Mouse (Mus musculus): ENCODE results near the gene Stab2. TPM values are rescaled to one million over a fixed set of nuclear protein-coding genes. Genes with fewer than 3 reads are reported as not detected.

Gene Stab2
- polyA plus RNA-seq, 1 experiment, result 0.05 TPM

GRCm38 (mm10) chr10:87041265-87041664, 33.4 kb upstream of the Stab2 start:
- Histone ChIP-seq H3ac (ENCODE audit: control insufficient read depth, insufficient read length, low read depth) (no peak overlapping the region), H3K79me2 (ENCODE audit: control insufficient read depth, insufficient read depth) (no peaks in the 10 kb centered on the region), H3K79me3 (ENCODE audit: low read depth) (no peaks in the 10 kb centered on the region), H3K27me3 (ENCODE audit: control insufficient read depth, insufficient read depth, insufficient read length) (peaks cover 3% of the 10 kb centered on the region), H3K4me3 (ENCODE audit: insufficient read depth, poor library complexity, severe bottlenecking) (no peak overlapping the region), H3K36me3 (ENCODE audit: control insufficient read depth, insufficient read depth) (no peaks in the 10 kb centered on the region)
- no peak for TF ChIP-seq CEBPB (IDR thresholded peaks at IDR 0.05; ENCODE audit: low read depth)
- no peak for TF ChIP-seq FOSL1 (IDR thresholded peaks at IDR 0.05; ENCODE audit: insufficient read depth, low read length, poor library complexity, severe bottlenecking)
- no peak for TF ChIP-seq USF1 (IDR thresholded peaks at IDR 0.05; ENCODE audit: low read depth)
- TF ChIP-seq CTCF (IDR thresholded peaks at IDR 0.05; ENCODE audit: control insufficient read depth, insufficient read depth, insufficient read length), result no peak
- TF ChIP-seq MAX (IDR thresholded peaks at IDR 0.05), result no peak
- TF ChIP-seq MYOD1 (IDR thresholded peaks at IDR 0.05; ENCODE audit: control insufficient read depth, insufficient read length, low read depth), result no peak
- TF ChIP-seq MYOG (IDR thresholded peaks at IDR 0.05; ENCODE audit: control insufficient read depth, extremely low read depth, insufficient read length), result no peak

DNA sequence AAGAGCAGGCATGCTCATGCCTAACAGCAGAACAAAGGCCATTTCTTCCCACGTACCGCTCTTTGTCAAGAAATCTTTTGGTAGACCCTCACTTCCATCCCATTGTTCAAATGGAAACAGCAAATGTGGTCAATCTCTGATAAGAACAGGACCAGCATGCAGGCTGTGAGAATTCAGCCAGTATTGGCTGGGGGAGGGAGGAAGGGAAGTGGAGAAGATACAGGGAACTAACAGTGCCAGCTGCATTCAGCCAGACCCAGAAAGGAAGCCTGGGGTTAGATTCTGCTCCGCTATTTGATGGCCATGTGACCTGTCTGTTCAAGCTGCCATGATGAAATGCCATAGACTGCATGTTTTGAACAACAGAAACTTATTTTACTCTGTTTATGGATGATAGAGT, 32.0 kb upstream of the Stab2 start:
- H3K79me2 ChIP-seq (ENCODE audit: control insufficient read depth, insufficient read depth), result no peaks in the 10 kb centered on the region
- TF ChIP-seq FOSL1 (IDR thresholded peaks at IDR 0.05; ENCODE audit: insufficient read depth, low read length, poor library complexity, severe bottlenecking) (no peak), USF1 (IDR thresholded peaks at IDR 0.05; ENCODE audit: low read depth) (no peak), CTCF (IDR thresholded peaks at IDR 0.05; ENCODE audit: control insufficient read depth, insufficient read depth, insufficient read length) (no peak), CEBPB (IDR thresholded peaks at IDR 0.05; ENCODE audit: low read depth) (no peak), MYOG (IDR thresholded peaks at IDR 0.05; ENCODE audit: control insufficient read depth, extremely low read depth, insufficient read length) (no peak), MYOD1 (IDR thresholded peaks at IDR 0.05; ENCODE audit: control insufficient read depth, insufficient read length, low read depth) (no peak), MAX (IDR thresholded peaks at IDR 0.05) (no peak)
- H3ac ChIP-seq (ENCODE audit: control insufficient read depth, insufficient read length, low read depth), result no peak overlapping the region
- no peak overlapping the region for H3K4me3 ChIP-seq (ENCODE audit: insufficient read depth, poor library complexity, severe bottlenecking)
- no peaks in the 10 kb centered on the region for H3K36me3 ChIP-seq (ENCODE audit: control insufficient read depth, insufficient read depth)
- peaks cover 5% of the 10 kb centered on the region for H3K27me3 ChIP-seq (ENCODE audit: control insufficient read depth, insufficient read depth, insufficient read length)
- no peaks in the 10 kb centered on the region for H3K79me3 ChIP-seq (ENCODE audit: low read depth)

GRCm38 (mm10) chr10:87039340-87039739, 31.5 kb upstream of the Stab2 start:
- H3K27me3 ChIP-seq (ENCODE audit: control insufficient read depth, insufficient read depth, insufficient read length), result peaks cover 5% of the 10 kb centered on the region

DNA sequence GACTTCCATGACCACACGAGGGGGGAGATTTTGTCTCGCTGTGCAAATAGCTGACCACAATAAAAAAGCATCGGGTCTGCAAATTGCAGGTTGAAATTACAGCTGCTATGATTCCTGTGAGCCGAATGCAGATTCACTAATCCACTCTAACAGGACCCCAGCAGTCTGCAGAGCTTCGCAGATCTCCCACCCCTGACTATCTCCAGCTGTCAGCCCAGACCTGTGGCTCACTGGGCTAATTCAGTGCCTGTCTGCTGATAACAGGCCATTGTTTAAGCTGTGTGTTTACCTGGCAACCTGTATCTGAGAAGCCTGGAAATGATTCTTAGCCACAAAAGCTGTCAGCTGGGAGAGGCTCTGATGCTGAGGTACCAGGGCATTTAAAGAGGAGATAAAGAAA, 29.2 kb upstream of the Stab2 start:
- H3K4me3 ChIP-seq (ENCODE audit: insufficient read depth, poor library complexity, severe bottlenecking), result no peak overlapping the region
- no peaks in the 10 kb centered on the region for H3K79me3 ChIP-seq (ENCODE audit: low read depth)
- no peaks in the 10 kb centered on the region for H3K36me3 ChIP-seq (ENCODE audit: control insufficient read depth, insufficient read depth)
- TF ChIP-seq USF1 (IDR thresholded peaks at IDR 0.05; ENCODE audit: low read depth) (no peak), MYOG (IDR thresholded peaks at IDR 0.05; ENCODE audit: control insufficient read depth, extremely low read depth, insufficient read length) (no peak), MYOD1 (IDR thresholded peaks at IDR 0.05; ENCODE audit: control insufficient read depth, insufficient read length, low read depth) (no peak), CEBPB (IDR thresholded peaks at IDR 0.05; ENCODE audit: low read depth) (no peak), CTCF (IDR thresholded peaks at IDR 0.05; ENCODE audit: control insufficient read depth, insufficient read depth, insufficient read length) (no peak), FOSL1 (IDR thresholded peaks at IDR 0.05; ENCODE audit: insufficient read depth, low read length, poor library complexity, severe bottlenecking) (no peak), MAX (IDR thresholded peaks at IDR 0.05) (no peak)
- no peak overlapping the region for H3ac ChIP-seq (ENCODE audit: control insufficient read depth, insufficient read length, low read depth)
- no peaks in the 10 kb centered on the region for H3K79me2 ChIP-seq (ENCODE audit: control insufficient read depth, insufficient read depth)
- peaks cover 8% of the 10 kb centered on the region for H3K27me3 ChIP-seq (ENCODE audit: control insufficient read depth, insufficient read depth, insufficient read length)

More at GRCm38 (mm10) chr10:87039340-87039739, 31.5 kb upstream of the Stab2 start:
- Histone ChIP-seq H3K79me2 (ENCODE audit: control insufficient read depth, insufficient read depth) (no peaks in the 10 kb centered on the region), H3ac (ENCODE audit: control insufficient read depth, insufficient read length, low read depth) (no peak overlapping the region), H3K79me3 (ENCODE audit: low read depth) (no peaks in the 10 kb centered on the region), H3K36me3 (ENCODE audit: control insufficient read depth, insufficient read depth) (no peaks in the 10 kb centered on the region), H3K4me3 (ENCODE audit: insufficient read depth, poor library complexity, severe bottlenecking) (no peak overlapping the region)
- TF ChIP-seq MAX (IDR thresholded peaks at IDR 0.05) (no peak), MYOD1 (IDR thresholded peaks at IDR 0.05; ENCODE audit: control insufficient read depth, insufficient read length, low read depth) (no peak), FOSL1 (IDR thresholded peaks at IDR 0.05; ENCODE audit: insufficient read depth, low read length, poor library complexity, severe bottlenecking) (no peak), CTCF (IDR thresholded peaks at IDR 0.05; ENCODE audit: control insufficient read depth, insufficient read depth, insufficient read length) (no peak), USF1 (IDR thresholded peaks at IDR 0.05; ENCODE audit: low read depth) (no peak), MYOG (IDR thresholded peaks at IDR 0.05; ENCODE audit: control insufficient read depth, extremely low read depth, insufficient read length) (no peak), CEBPB (IDR thresholded peaks at IDR 0.05; ENCODE audit: low read depth) (no peak)

DNA sequence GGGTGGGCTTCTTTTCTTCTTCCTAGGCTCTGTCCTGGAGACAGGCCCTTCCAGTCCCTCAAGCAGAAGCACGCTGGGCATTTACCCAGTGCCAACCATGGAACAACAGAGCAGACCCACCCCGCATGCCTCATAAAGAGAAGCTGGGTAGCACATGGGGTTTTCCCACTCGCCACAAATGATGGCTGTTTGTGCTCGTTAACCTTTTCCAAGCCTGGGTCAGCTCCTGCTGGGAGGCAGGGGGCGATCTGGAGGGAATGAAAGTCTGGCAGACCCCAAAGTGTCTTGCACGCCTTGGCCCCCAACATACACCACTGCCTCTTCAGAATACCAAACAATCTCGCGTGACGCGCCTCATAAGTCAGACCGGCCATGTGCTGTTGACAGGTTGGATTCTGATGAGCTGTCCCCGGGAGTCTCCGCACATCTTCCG, 28.5 kb upstream of the Stab2 start:
- Histone ChIP-seq H3K36me3 (ENCODE audit: control insufficient read depth, insufficient read depth) (no peaks in the 10 kb centered on the region), H3K79me2 (ENCODE audit: control insufficient read depth, insufficient read depth) (no peaks in the 10 kb centered on the region), H3K79me3 (ENCODE audit: low read depth) (no peaks in the 10 kb centered on the region), H3K4me3 (ENCODE audit: insufficient read depth, poor library complexity, severe bottlenecking) (no peak overlapping the region), H3K27me3 (ENCODE audit: control insufficient read depth, insufficient read depth, insufficient read length) (peaks cover 8% of the 10 kb centered on the region), H3ac (ENCODE audit: control insufficient read depth, insufficient read length, low read depth) (no peak overlapping the region)
- no peak for TF ChIP-seq MAX (IDR thresholded peaks at IDR 0.05)
- TF ChIP-seq FOSL1 (IDR thresholded peaks at IDR 0.05; ENCODE audit: insufficient read depth, low read length, poor library complexity, severe bottlenecking), result no peak
- TF ChIP-seq CTCF (IDR thresholded peaks at IDR 0.05; ENCODE audit: control insufficient read depth, insufficient read depth, insufficient read length), result no peak
- TF ChIP-seq MYOD1 (IDR thresholded peaks at IDR 0.05; ENCODE audit: control insufficient read depth, insufficient read length, low read depth), result no peak
- TF ChIP-seq USF1 (IDR thresholded peaks at IDR 0.05; ENCODE audit: low read depth), result no peak
- no peak for TF ChIP-seq CEBPB (IDR thresholded peaks at IDR 0.05; ENCODE audit: low read depth)
- TF ChIP-seq MYOG (IDR thresholded peaks at IDR 0.05; ENCODE audit: control insufficient read depth, extremely low read depth, insufficient read length), result no peak

DNA sequence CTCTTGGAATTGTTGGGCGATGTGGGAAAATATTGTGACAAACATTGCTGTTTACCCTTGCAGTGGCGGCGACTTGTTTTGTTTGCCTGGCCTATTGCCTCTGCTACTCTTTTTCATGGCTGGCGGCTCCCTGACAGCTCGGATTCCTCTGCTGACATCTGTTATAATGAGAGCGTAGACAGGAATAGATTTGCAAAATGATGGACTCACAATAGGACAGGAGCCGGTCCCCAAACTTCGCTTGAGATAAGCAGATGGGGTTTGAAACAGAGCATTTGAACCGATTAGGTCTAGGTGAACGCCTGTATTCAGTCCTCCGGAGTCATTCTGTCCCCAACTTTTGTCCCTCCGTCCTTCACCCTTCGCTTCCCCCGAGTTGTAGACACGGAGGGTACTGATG, 28.0 kb upstream of the Stab2 start:
- no peaks in the 10 kb centered on the region for H3K36me3 ChIP-seq (ENCODE audit: control insufficient read depth, insufficient read depth)
- no peaks in the 10 kb centered on the region for H3K79me2 ChIP-seq (ENCODE audit: control insufficient read depth, insufficient read depth)
- H3K4me3 ChIP-seq (ENCODE audit: insufficient read depth, poor library complexity, severe bottlenecking), result no peak overlapping the region
- H3K79me3 ChIP-seq (ENCODE audit: low read depth), result no peaks in the 10 kb centered on the region
- H3ac ChIP-seq (ENCODE audit: control insufficient read depth, insufficient read length, low read depth), result no peak overlapping the region
- TF ChIP-seq CEBPB (IDR thresholded peaks at IDR 0.05; ENCODE audit: low read depth), result no peak
- TF ChIP-seq MYOG (IDR thresholded peaks at IDR 0.05; ENCODE audit: control insufficient read depth, extremely low read depth, insufficient read length), result no peak
- TF ChIP-seq CTCF (IDR thresholded peaks at IDR 0.05; ENCODE audit: control insufficient read depth, insufficient read depth, insufficient read length), result no peak
- TF ChIP-seq USF1 (IDR thresholded peaks at IDR 0.05; ENCODE audit: low read depth), result no peak
- TF ChIP-seq MYOD1 (IDR thresholded peaks at IDR 0.05; ENCODE audit: control insufficient read depth, insufficient read length, low read depth), result no peak
- TF ChIP-seq FOSL1 (IDR thresholded peaks at IDR 0.05; ENCODE audit: insufficient read depth, low read length, poor library complexity, severe bottlenecking), result no peak
- no peak for TF ChIP-seq MAX (IDR thresholded peaks at IDR 0.05)
- H3K27me3 ChIP-seq (ENCODE audit: control insufficient read depth, insufficient read depth, insufficient read length), result peaks cover 8% of the 10 kb centered on the region
